Mouse (Mus musculus) liver, postnatal 0 days (tissue): ENCODE data around the gene Cemip.

Source experiments
- CTCF ChIP-seq: sonication (generic); IDR thresholded peaks from 2 replicates; pipeline ENCODE4 v1.5.1; 2016; ENCODE audit warnings: antibody characterized with exemption, low read depth
- EP300 ChIP-seq: IDR thresholded peaks from 2 replicates; pipeline ENCODE4 v1.6.1; 2016; ENCODE audit warnings: antibody characterized with exemption, low read depth, mild to moderate bottlenecking

- TF ChIP-seq CTCF (no peak), EP300 (no peak)
Measured at GRCm38 (mm10) chr7:84053856-84054255, 32.4 kb downstream of the Cemip start.
